Mouse (Mus musculus): ENCODE measurements at regions not wholly inside any gene's neighbourhood (a gene's known extent, or its start where the extent isn't known, plus 50 kb on each side); places are given as distances from the start of the nearest gene placed in this dataset.

- Histone ChIP-seq H3K4me3 (no peak overlapping the region), H3K27ac (no peak overlapping the region)
- no peak for TF ChIP-seq CTCF (IDR thresholded peaks at IDR 0.05)
- intact Hi-C loops (cut with DNase I): no loop called here
- DNase-seq: no peak
Measured at GRCm38 (mm10) chr2:160515621-160516020, 130.1 kb upstream of the Top1 start.

GRCm38 (mm10) chr2:160516526-160516925 is 129.2 kb upstream of the Top1 start:
- Histone ChIP-seq H3K4me3 (no peak overlapping the region), H3K27ac (no peak overlapping the region)
- intact Hi-C loops (cut with DNase I): no loop called here
- no peak for TF ChIP-seq CTCF (IDR thresholded peaks at IDR 0.05)
- DNase-seq: no peak

- TF ChIP-seq CTCF (IDR thresholded peaks at IDR 0.05): peak; percentile 2; the same call in 1 of the 2 replicates
- DNase-seq: no peak
- intact Hi-C loops (cut with DNase I): no loop called here
Measured at GRCm38 (mm10) chr2:160525301-160526205, 120.1 kb upstream of the Top1 start.

GRCm38 (mm10) chr2:160526377-160527125 is 119.1 kb upstream of the Top1 start:
- no peak overlapping the region for H3K4me3 ChIP-seq
- DNase-seq: no peak
- intact Hi-C loops (cut with DNase I): no loop called here
- no peak for TF ChIP-seq CTCF (IDR thresholded peaks at IDR 0.05)
- no peak overlapping the region for H3K27ac ChIP-seq

More at GRCm38 (mm10) chr2:160525301-160526205, 120.1 kb upstream of the Top1 start:
- Histone ChIP-seq H3K4me3 (no peak overlapping the region), H3K27ac (no peak overlapping the region)

- H3K4me3 ChIP-seq: no peak overlapping the region
- no peak for DNase-seq
- no peak overlapping the region for H3K27ac ChIP-seq
- intact Hi-C loops (cut with DNase I): no loop called here
- no peak for TF ChIP-seq CTCF (IDR thresholded peaks at IDR 0.05)
Measured at GRCm38 (mm10) chr2:160529306-160529705, 116.4 kb upstream of the Top1 start.

GRCm38 (mm10) chr2:160530377-160530776 is 115.3 kb upstream of the Top1 start:
- intact Hi-C loops (cut with DNase I): no loop called here
- DNase-seq: peak; percentile 42
- no peak for TF ChIP-seq CTCF (IDR thresholded peaks at IDR 0.05)
- H3K4me3 ChIP-seq: no peak overlapping the region
- H3K27ac ChIP-seq: no peak overlapping the region

GRCm38 (mm10) chr2:160537319-160537719 is 108.4 kb upstream of the Top1 start:
- H3K4me3 ChIP-seq: no peak overlapping the region
- H3K27ac ChIP-seq: no peak overlapping the region
- no peak for DNase-seq
- intact Hi-C loops (cut with DNase I): no loop called here
- no peak for TF ChIP-seq CTCF (IDR thresholded peaks at IDR 0.05)

GRCm38 (mm10) chr2:160545527-160545926 is 100.2 kb upstream of the Top1 start:
- intact Hi-C loops (cut with DNase I): no loop called here
- TF ChIP-seq CTCF (IDR thresholded peaks at IDR 0.05): no peak
- DNase-seq: no peak
- Histone ChIP-seq H3K27ac (no peak overlapping the region), H3K4me3 (no peak overlapping the region)

- Histone ChIP-seq H3K4me3 (no peak overlapping the region), H3K27ac (no peak overlapping the region)
- intact Hi-C loops (cut with DNase I): no loop called here
- no peak for TF ChIP-seq CTCF (IDR thresholded peaks at IDR 0.05)
- no peak for DNase-seq
Measured at GRCm38 (mm10) chr2:160552121-160552669, 93.5 kb upstream of the Top1 start.

- no peak for DNase-seq
- no peak for TF ChIP-seq CTCF (IDR thresholded peaks at IDR 0.05)
- intact Hi-C loops (cut with DNase I): loop anchor here (5.0 kb wide), 1 partner anchor 159 kb away; no protein-coding TSS in a partner anchor
- no peak overlapping the region for H3K4me3 ChIP-seq
- H3K27ac ChIP-seq: no peak overlapping the region
Measured at GRCm38 (mm10) chr2:160561711-160562110, 84.0 kb upstream of the Top1 start.

- intact Hi-C loops (cut with DNase I): no loop called here
- no peak for TF ChIP-seq CTCF (IDR thresholded peaks at IDR 0.05)
Measured at GRCm38 (mm10) chr2:160567813-160568212, 77.9 kb upstream of the Top1 start.

GRCm38 (mm10) chr2:160569496-160569895 is 76.2 kb upstream of the Top1 start:
- no peak for TF ChIP-seq CTCF (IDR thresholded peaks at IDR 0.05)
- H3K4me3 ChIP-seq: no peak overlapping the region
- intact Hi-C loops (cut with DNase I): no loop called here
- H3K27ac ChIP-seq: no peak overlapping the region
- no peak for DNase-seq

More at GRCm38 (mm10) chr2:160567813-160568212, 77.9 kb upstream of the Top1 start:
- DNase-seq: no peak
- no peak overlapping the region for H3K27ac ChIP-seq
- H3K4me3 ChIP-seq: no peak overlapping the region
